Mouse (Mus musculus) cerebellum, adult 18-20 months (tissue): ENCODE measurements around the gene Lipf.

ENCODE experiments used
- DNase-seq, 2 experiments: peaks; one replicate each; pipeline ENCODE4 v3.0.0; 2021

Gene Lipf

DNA sequence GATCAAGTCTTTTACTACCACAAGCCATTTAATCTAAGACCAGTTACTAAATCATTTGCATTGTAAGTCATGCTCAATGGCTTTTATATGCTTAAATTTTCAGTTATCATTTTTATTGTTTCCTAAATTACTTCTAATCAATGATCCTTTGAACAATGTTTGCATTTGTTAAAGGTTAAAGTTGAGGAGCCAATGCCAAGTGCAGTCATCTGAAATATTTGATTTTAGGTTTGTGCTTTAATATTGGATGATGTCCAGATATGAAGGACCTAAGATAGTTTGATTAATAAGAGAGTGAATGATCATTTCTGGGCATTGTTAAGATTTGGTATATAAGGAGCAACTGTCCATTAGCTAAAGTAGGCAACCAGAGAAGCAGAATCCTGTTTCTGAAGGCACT is at the start of gene Lipf:
TSS of gene Lipf (plus strand) at position 301 of the 400 bp plus-strand sequence.
- no peak for DNase-seq

GRCm38 (mm10) chr19:33924099-33924498 is 36.9 kb upstream of the Lipf start:
- no peak for DNase-seq

DNA sequence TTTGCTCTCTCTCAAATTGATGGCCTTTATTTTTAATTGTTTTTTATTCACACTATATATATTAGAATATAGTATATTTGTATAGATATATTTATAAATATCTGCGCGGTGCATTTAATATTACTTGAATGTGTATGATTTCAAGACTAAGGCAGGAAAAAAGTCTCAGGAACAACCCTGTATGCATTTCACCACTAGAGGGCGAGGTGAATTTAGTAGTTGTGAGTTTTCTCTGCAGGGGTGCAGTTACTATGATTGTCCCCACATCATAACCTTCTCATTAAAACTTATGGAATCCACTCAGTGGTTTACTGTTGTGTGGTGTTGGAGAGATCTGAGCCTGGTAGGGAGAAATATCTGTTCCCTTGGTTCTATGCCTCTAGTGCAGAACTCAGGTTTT is 18.0 kb downstream of the Lipf start:
- DNase-seq = no peak

- DNase-seq = no peak
Observed at GRCm38 (mm10) chr19:33983043-33983442, 22.1 kb downstream of the Lipf start.

DNA sequence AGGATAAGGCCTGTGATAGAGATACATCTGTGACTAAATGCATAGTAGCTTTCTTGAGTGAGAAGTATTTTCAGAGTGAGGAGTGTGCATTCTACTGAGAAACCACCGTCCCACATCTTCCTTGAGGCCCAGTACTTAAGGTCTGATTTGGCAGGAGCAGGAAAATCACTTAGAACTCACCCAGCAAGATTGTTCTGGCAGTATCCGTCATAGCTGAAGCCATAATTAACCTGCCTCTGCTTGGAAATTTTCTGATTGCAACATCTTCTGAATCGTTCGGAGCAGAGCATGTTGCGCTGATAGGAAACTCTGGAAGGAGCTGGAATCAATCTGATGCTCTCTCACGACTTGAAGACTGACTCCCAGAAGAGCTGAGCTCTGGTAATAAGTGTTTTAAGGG is 47.0 kb downstream of the Lipf start, which contains the start of gene Lipk:
TSS of gene Lipk (plus strand) at position 289 of the 400 bp plus-strand sequence.
- DNase-seq = no peak

DNA sequence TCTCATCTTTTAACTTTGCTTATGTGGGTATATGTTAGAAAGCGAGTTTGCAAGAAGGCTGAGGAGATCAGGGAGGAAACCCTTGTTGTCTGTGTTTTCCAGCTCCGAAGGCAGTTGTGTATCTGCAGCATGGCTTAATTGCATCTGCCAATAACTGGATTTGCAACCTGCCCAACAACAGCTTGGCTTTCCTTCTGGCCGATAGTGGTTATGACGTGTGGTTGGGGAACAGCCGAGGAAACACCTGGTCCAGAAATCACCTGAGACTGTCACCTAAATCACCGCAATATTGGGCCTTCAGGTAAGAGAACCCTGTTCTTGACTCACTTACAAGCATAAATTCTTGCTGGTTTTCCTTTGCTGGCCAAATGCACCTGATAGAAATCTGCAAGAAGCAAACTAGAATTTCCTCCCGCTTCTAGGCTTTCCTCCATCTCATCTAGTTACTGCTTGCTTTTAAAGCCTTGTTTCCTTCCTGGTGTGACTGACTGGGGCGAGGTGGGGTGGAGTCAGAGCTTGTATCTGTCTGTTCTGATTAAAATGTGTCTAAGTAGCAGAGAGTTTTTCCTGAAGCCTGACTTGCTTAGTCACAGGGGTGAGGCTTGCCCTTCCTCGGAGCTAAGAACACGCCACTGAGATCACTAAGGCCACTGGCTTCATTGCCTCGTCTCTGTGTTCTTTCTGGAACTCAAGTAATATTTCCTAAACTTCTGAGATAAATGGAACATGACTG is 60.6 kb downstream of the Lipf start:
- DNase-seq = no peak

GRCm38 (mm10) chr19:34022759-34023158 is 61.8 kb downstream of the Lipf start:
- DNase-seq = no peak
